Mouse (Mus musculus) stomach, postnatal 0 days (tissue): ENCODE measurements around the gene Nvl. TPM values are rescaled to one million over a fixed set of nuclear protein-coding genes. Genes with fewer than 3 reads are reported as not detected.
A peak's percentile ranks its signal among the peaks of the same experiment; 100 is the strongest.

Experiments used
- ATAC-seq: fragments of 200-750 bp; cut with Nextera tagmentation; 2 replicates; pipeline ENCODE4 v1.8.0; 2017; ENCODE audit not compliant: low FRiP score, low TSS enrichment
- DNase-seq: peaks from one replicate; pipeline ENCODE4 v3.0.0-alpha.2; 2016; ENCODE audit warnings: low spot score
- H3K27ac ChIP-seq: fragments of 300-500 bp; sonication (generic); replicated peaks from 2 replicates; pipeline ENCODE4 v1.5.1; 2014; ENCODE audit warnings: mild to moderate bottlenecking, control low read depth
- H3K27me3 ChIP-seq: fragments of 300-500 bp; sonication (generic); 2 replicates; pipeline ENCODE4 v1.6.1; 2014; ENCODE audit warnings: low read length; ENCODE audit not compliant: control insufficient read depth, insufficient read depth
- H3K36me3 ChIP-seq: fragments of 300-500 bp; sonication (generic); 2 replicates; pipeline ENCODE4 v1.6.1; 2014; ENCODE audit warnings: low read length, mixed read lengths; ENCODE audit not compliant: control insufficient read depth, insufficient read depth
- H3K4me1 ChIP-seq: fragments of 300-500 bp; sonication (generic); replicated peaks from 2 replicates; pipeline ENCODE4 v1.6.1; 2014; ENCODE audit warnings: antibody characterized with exemption; ENCODE audit not compliant: control insufficient read depth, insufficient read depth
- H3K4me2 ChIP-seq: fragments of 300-500 bp; sonication (generic); replicated peaks from 2 replicates; pipeline ENCODE4 v1.6.1; 2014; ENCODE audit warnings: low read depth, mild to moderate bottlenecking, control low read depth, moderate library complexity
- H3K4me3 ChIP-seq: fragments of 300-500 bp; sonication (generic); 2 replicates; pipeline ENCODE4 v1.5.1; 2014; ENCODE audit warnings: low read depth, low read length, control low read depth
- H3K9ac ChIP-seq: fragments of 300-500 bp; sonication (generic); 2 replicates; pipeline ENCODE4 v1.6.1; 2014; ENCODE audit warnings: mild to moderate bottlenecking, low read length, control low read depth, mixed read lengths
- H3K9me3 ChIP-seq: fragments of 300-500 bp; sonication (generic); 2 replicates; pipeline ENCODE4 v1.6.1; 2016; ENCODE audit warnings: low read length; ENCODE audit not compliant: control insufficient read depth
- CTCF ChIP-seq: IDR thresholded peaks from 2 replicates; pipeline ENCODE4 v1.5.1; 2016; ENCODE audit warnings: antibody characterized with exemption, low read depth, mild to moderate bottlenecking, moderate library complexity
- EP300 ChIP-seq: optimal IDR thresholded peaks from 2 replicates; pipeline ENCODE3; 2016; ENCODE audit warnings: antibody characterized with exemption
- WGBS: fragments of 180-500 bp; shearing (Covaris S2); extraction: QIAGEN DNeasy Blood & Tissue Kit; methylation state at CpG from one replicate; pipeline ENCODE4 v1.1.7; 2014; 5-methylcytosine and 5-hydroxymethylcytosine counted together
- polyA plus RNA-seq: library from polyadenylated mRNA; unstranded; fragments of >200 nt; fragmentation: Nextera tagmentation; extraction: Ambion mirVana; gene quantifications from 2 replicates; pipeline ENCODE4 v1.2.1, GENCODE M21; 2015

Nvl gene
- polyA plus RNA-seq, 1 experiment from 2014 or later = 12.1 TPM

- H3K4me1 ChIP-seq = 0 out of 2 replicates have a peak, but pooled peaks cover 3% of the 10 kb centered on the region
- ATAC-seq (no peak), DNase-seq (no peak)
- H3K4me3 ChIP-seq = no peak overlapping the region
- no peaks in the 10 kb centered on the region for H3K27me3 ChIP-seq
- H3K36me3 ChIP-seq = no peaks in the 10 kb centered on the region
- H3K27ac ChIP-seq = no peak overlapping the region
- TF ChIP-seq EP300 = no peak
- no peak for TF ChIP-seq CTCF
- H3K9me3 ChIP-seq = no peaks in the 10 kb centered on the region
- WGBS = 51% methylated on average over 6 of the region's 6 CpGs
- no peak overlapping the region for H3K9ac ChIP-seq
- H3K4me2 ChIP-seq = no peak overlapping the region
Observed at GRCm38 (mm10) chr1:181064648-181065047, 79.4 kb downstream of the Nvl start.

DNA sequence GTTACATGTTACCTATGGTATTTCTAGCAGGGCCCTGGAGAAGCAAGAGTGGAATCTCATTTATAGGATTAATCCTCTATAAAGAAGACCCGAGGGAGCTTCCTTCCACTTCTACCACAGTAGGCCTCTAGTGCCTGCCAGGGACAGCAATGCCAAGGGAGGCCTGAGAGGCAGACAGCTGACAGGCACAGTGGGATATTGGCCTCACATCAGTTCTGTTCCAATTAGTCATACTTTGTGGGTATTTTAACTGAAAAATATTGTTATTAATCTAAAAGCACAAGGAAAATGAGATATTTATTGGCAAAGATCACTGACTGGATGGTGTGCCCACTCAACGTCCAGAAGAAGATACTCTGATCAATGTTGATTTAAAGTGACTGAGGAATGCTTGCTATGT is 80.0 kb downstream of the Nvl start:
- DNase-seq = no peak
- WGBS = 57% methylated on average over 2 of the region's 2 CpGs
- Histone ChIP-seq H3K4me1 (0 out of 2 replicates have a peak, but pooled peaks cover 3% of the 10 kb centered on the region), H3K27me3 (no peaks in the 10 kb centered on the region), H3K36me3 (no peaks in the 10 kb centered on the region), H3K9ac (no peak overlapping the region), H3K4me3 (no peak overlapping the region), H3K9me3 (no peaks in the 10 kb centered on the region), H3K4me2 (no peak overlapping the region), H3K27ac (no peak overlapping the region)
- no peak for ATAC-seq
- TF ChIP-seq CTCF = no peak
- TF ChIP-seq EP300 = no peak

DNA sequence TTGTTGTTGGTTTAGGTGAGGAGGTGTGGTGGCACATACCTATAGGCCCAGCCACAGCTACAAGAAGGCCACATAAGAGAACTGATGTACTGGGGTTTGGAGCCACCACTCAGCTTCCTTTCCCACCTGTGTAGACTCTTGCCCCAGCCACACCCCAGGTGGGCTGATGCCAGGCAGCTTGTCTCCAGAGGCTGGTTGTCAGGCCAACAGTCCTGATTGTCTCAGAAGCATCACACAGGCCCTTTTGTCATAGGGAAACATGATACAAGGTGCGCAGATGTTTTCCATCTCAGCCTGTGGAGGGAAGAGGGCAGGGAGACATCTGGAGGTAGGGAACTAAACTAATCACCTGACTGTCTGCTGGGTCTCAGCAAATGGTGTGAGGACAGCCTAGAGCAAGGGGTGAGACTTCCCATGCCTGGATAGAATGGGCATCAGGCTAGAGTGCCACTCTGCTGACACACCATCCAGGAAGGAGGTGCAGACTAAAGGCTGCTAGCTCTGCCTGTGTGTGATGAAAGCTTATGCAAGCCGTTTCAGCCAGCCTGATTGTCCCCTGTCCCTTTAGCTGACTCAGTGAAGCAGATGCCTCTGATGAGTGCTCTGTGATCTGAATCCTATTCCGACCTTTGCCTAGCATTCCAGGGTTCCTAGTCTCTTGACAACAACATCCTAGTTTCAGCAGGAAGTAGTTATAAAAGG is 82.1 kb downstream of the Nvl start:
- no peak overlapping the region for H3K4me2 ChIP-seq
- no peaks in the 10 kb centered on the region for H3K9me3 ChIP-seq
- no peaks in the 10 kb centered on the region for H3K27me3 ChIP-seq
- DNase-seq (no peak), ATAC-seq (no peak)
- H3K9ac ChIP-seq = no peak overlapping the region
- no peaks in the 10 kb centered on the region for H3K36me3 ChIP-seq
- H3K4me3 ChIP-seq = no peak overlapping the region
- TF ChIP-seq EP300 (no peak), CTCF (no peak)
- 47% methylated on average over 3 of the region's 3 CpGs for WGBS
- H3K4me1 ChIP-seq = 0 out of 2 replicates have a peak, but pooled peaks cover 3% of the 10 kb centered on the region
- H3K27ac ChIP-seq = no peak overlapping the region

- TF ChIP-seq CTCF (no peak), EP300 (no peak)
- H3K4me3 ChIP-seq = no peak overlapping the region
- no peak overlapping the region for H3K4me2 ChIP-seq
- no peak overlapping the region for H3K27ac ChIP-seq
- no peaks in the 10 kb centered on the region for H3K4me1 ChIP-seq
- DNase-seq = no peak
- no peaks in the 10 kb centered on the region for H3K36me3 ChIP-seq
- H3K9ac ChIP-seq = no peak overlapping the region
- 72% methylated on average over 4 of the region's 4 CpGs for WGBS
- H3K9me3 ChIP-seq = no peaks in the 10 kb centered on the region
- no peaks in the 10 kb centered on the region for H3K27me3 ChIP-seq
- ATAC-seq = no peak
Observed at GRCm38 (mm10) chr1:181052898-181053297, 91.1 kb downstream of the Nvl start.

DNA sequence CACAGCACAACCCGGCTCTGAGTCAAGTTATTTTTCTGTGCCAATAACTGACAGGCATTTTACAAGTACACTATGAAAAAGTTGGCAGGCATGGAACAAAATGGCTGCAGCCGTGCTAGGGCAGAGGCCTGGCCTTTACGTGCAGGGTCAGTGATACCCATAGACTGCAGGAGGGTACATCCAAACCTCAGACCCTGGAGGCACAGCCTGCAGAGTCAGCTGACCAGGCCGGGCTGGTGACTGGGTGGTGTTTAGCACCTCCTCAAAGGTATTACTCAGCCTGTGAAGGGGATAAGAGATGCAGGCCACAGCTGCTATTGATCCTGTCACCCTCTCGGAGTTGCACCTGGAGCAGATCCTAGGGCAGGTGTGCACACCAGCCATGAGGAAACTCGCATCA is 93.1 kb downstream of the Nvl start, which contains the start of gene 9130409I23Rik:
TSS of gene 9130409I23Rik (plus strand) at position 301 of the 400 bp plus-strand sequence.
- Histone ChIP-seq H3K27ac (no peak within 1 kb of the TSS), H3K9ac (no peak within 1 kb of the TSS), H3K4me1 (no peaks in the 10 kb centered on the region), H3K4me2 (no peak within 1 kb of the TSS), H3K4me3 (no peak within 1 kb of the TSS), H3K27me3 (no peaks in the 10 kb centered on the region), H3K36me3 (no peaks in the 10 kb centered on the region), H3K9me3 (no peaks in the 10 kb centered on the region)
- DNase-seq = no peak
- no peak for TF ChIP-seq EP300
- no peak for TF ChIP-seq CTCF
- WGBS = 74% methylated on average over 6 of the region's 6 CpGs
- no peak for ATAC-seq

DNA sequence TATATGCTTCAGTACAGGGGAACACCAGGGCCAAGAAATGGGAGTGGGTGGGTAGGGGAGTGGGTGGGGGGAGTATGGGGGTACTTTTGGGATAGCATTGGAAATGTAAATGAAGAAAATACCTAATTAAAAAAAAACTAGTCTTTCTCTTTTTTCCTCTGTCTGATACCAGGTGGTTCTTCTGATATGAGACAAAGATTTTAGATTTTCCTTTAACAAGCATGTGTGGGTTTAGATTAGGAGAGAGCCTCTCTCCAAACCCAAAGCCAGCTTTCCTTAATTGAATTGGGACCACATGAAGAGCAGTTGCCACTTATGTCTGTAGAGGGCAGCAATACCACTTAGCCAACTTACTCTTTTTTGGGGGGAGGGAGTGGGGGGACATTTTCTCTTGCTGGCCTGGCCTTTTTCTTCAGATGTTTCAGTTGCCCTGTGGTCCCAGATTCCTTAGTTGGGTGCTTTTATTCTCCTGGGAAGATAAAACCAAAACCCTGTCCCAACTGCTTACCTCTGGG is 94.6 kb downstream of the Nvl start:
- Histone ChIP-seq H3K27ac (no peak overlapping the region), H3K9me3 (no peaks in the 10 kb centered on the region), H3K36me3 (no peaks in the 10 kb centered on the region), H3K4me1 (no peaks in the 10 kb centered on the region), H3K4me3 (no peak overlapping the region), H3K9ac (no peak overlapping the region), H3K27me3 (no peaks in the 10 kb centered on the region), H3K4me2 (no peak overlapping the region)
- DNase-seq (no peak), ATAC-seq (no peak)
- TF ChIP-seq CTCF = peak; percentile 64
- no peak for TF ChIP-seq EP300
